Mouse (Mus musculus): ENCODE data around the gene 1300017J02Rik. TPM values are rescaled to one million over a fixed set of nuclear protein-coding genes. Genes with fewer than 3 reads are reported as not detected.

1300017J02Rik gene
- polyA plus RNA-seq, 1 experiment from 2014 or later: 1.3 TPM

GRCm38 (mm10) chr9:103229037-103229867 is 75.6 kb downstream of the 1300017J02Rik start:
- Histone ChIP-seq H3K4me3 (ENCODE audit: low read depth, low read length) (no peak overlapping the region), H3K4me2 (replicated peaks; ENCODE audit: low read depth) (no peak overlapping the region)
- DNase-seq (ENCODE audit: low spot score): no peak

DNA sequence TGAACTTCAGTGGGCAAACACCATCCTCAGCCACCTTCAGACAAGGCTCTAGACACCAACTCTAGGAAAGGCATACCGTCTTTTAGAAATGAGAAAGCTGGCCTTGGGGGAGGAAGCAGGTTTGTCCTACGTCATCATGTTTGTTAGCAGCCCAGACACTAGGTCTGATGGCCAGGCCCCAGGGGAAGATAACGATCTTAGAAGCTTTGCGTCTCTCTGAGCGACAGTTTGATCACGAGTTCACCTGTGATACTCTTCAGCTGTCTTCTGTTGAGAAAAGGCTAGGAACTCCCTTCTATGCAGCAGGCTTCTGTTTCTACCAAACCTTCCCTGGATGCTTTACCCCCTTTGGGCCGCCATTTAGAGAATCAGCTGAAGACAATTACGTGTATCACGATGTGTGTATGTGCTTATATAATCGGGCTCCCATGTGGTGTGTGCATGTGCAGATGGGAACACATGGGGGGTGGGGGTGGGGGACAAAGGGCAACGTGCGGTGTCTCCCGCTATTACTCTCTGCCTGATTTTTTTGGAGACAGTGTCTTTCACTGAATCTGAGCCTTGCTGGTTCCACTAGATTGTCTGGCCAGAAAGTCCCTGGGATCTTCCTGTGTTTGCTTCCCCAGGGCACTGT is 76.4 kb downstream of the 1300017J02Rik start:
- Histone ChIP-seq H3K4me3 (ENCODE audit: low read depth, low read length) (no peak overlapping the region), H3K9ac (ENCODE audit: low read length) (no peak overlapping the region), H3K4me1 (replicated peaks; ENCODE audit: control insufficient read depth, insufficient read depth) (no peaks in the 10 kb centered on the region), H3K27ac (replicated peaks) (no peak overlapping the region), H3K9me3 (ENCODE audit: control insufficient read depth, low read length) (no peaks in the 10 kb centered on the region), H3K36me3 (ENCODE audit: control insufficient read depth, insufficient read depth, low read length) (no peaks in the 10 kb centered on the region), H3K4me2 (replicated peaks; ENCODE audit: low read depth) (no peak overlapping the region), H3K27me3 (ENCODE audit: control insufficient read depth, insufficient read depth, low read length) (no peaks in the 10 kb centered on the region)
- DNase-seq (ENCODE audit: low spot score): no peak
- TF ChIP-seq EP300 (optimal IDR thresholded peaks at IDR 0.05) (no peak), CTCF (IDR thresholded peaks at IDR 0.05; ENCODE audit: low read depth) (no peak)
- ATAC-seq (ENCODE audit: low FRiP score, low TSS enrichment): no peak
- 73% methylated on average over 13 of the region's 13 CpGs for WGBS

More at GRCm38 (mm10) chr9:103229037-103229867, 75.6 kb downstream of the 1300017J02Rik start:
- Histone ChIP-seq H3K27me3 (ENCODE audit: control insufficient read depth, insufficient read depth, low read length) (no peaks in the 10 kb centered on the region), H3K27ac (replicated peaks) (no peak overlapping the region), H3K9ac (ENCODE audit: low read length) (no peak overlapping the region), H3K36me3 (ENCODE audit: control insufficient read depth, insufficient read depth, low read length) (no peaks in the 10 kb centered on the region), H3K9me3 (ENCODE audit: control insufficient read depth, low read length) (no peaks in the 10 kb centered on the region), H3K4me1 (replicated peaks; ENCODE audit: control insufficient read depth, insufficient read depth) (no peaks in the 10 kb centered on the region)
- no peak for TF ChIP-seq EP300 (optimal IDR thresholded peaks at IDR 0.05)
- TF ChIP-seq CTCF (IDR thresholded peaks at IDR 0.05; ENCODE audit: low read depth): no peak
- WGBS: 79% methylated on average over 15 of the region's 15 CpGs
- no peak for ATAC-seq (ENCODE audit: low FRiP score, low TSS enrichment)

- WGBS: 88% methylated on average over 16 of the region's 16 CpGs
- no peak overlapping the region for H3K9ac ChIP-seq (ENCODE audit: low read length)
- DNase-seq (ENCODE audit: low spot score): no peak
- H3K4me1 ChIP-seq (replicated peaks; ENCODE audit: control insufficient read depth, insufficient read depth): no peaks in the 10 kb centered on the region
- TF ChIP-seq EP300 (optimal IDR thresholded peaks at IDR 0.05) (no peak), CTCF (IDR thresholded peaks at IDR 0.05; ENCODE audit: low read depth) (no peak)
- no peak overlapping the region for H3K4me3 ChIP-seq (ENCODE audit: low read depth, low read length)
- no peak for ATAC-seq (ENCODE audit: low FRiP score, low TSS enrichment)
- no peak overlapping the region for H3K27ac ChIP-seq (replicated peaks)
- H3K27me3 ChIP-seq (ENCODE audit: control insufficient read depth, insufficient read depth, low read length): no peaks in the 10 kb centered on the region
- no peaks in the 10 kb centered on the region for H3K36me3 ChIP-seq (ENCODE audit: control insufficient read depth, insufficient read depth, low read length)
- H3K4me2 ChIP-seq (replicated peaks; ENCODE audit: low read depth): no peak overlapping the region
- no peaks in the 10 kb centered on the region for H3K9me3 ChIP-seq (ENCODE audit: control insufficient read depth, low read length)
Observed at GRCm38 (mm10) chr9:103227760-103228159, 77.1 kb downstream of the 1300017J02Rik start.

GRCm38 (mm10) chr9:103226806-103227205 is 78.1 kb downstream of the 1300017J02Rik start:
- Histone ChIP-seq H3K9ac (ENCODE audit: low read length) (no peak overlapping the region), H3K4me3 (ENCODE audit: low read depth, low read length) (no peak overlapping the region), H3K4me1 (replicated peaks; ENCODE audit: control insufficient read depth, insufficient read depth) (no peaks in the 10 kb centered on the region), H3K27me3 (ENCODE audit: control insufficient read depth, insufficient read depth, low read length) (no peaks in the 10 kb centered on the region), H3K27ac (replicated peaks) (no peak overlapping the region), H3K9me3 (ENCODE audit: control insufficient read depth, low read length) (no peaks in the 10 kb centered on the region), H3K36me3 (ENCODE audit: control insufficient read depth, insufficient read depth, low read length) (no peaks in the 10 kb centered on the region), H3K4me2 (replicated peaks; ENCODE audit: low read depth) (no peak overlapping the region)
- 83% methylated on average over 15 of the region's 15 CpGs for WGBS
- TF ChIP-seq CTCF (IDR thresholded peaks at IDR 0.05; ENCODE audit: low read depth): no peak
- TF ChIP-seq EP300 (optimal IDR thresholded peaks at IDR 0.05): no peak
- DNase-seq (ENCODE audit: low spot score) (no peak), ATAC-seq (ENCODE audit: low FRiP score, low TSS enrichment) (no peak)

- peak; percentile 77 for TF ChIP-seq CTCF (IDR thresholded peaks at IDR 0.05; ENCODE audit: low read depth)
- TF ChIP-seq EP300 (optimal IDR thresholded peaks at IDR 0.05): no peak
- Histone ChIP-seq H3K9ac (ENCODE audit: low read length) (no peak overlapping the region), H3K27ac (replicated peaks) (no peak overlapping the region), H3K36me3 (ENCODE audit: control insufficient read depth, insufficient read depth, low read length) (no peaks in the 10 kb centered on the region), H3K27me3 (ENCODE audit: control insufficient read depth, insufficient read depth, low read length) (no peaks in the 10 kb centered on the region), H3K4me1 (replicated peaks; ENCODE audit: control insufficient read depth, insufficient read depth) (no peaks in the 10 kb centered on the region), H3K4me3 (ENCODE audit: low read depth, low read length) (no peak overlapping the region), H3K9me3 (ENCODE audit: control insufficient read depth, low read length) (no peaks in the 10 kb centered on the region), H3K4me2 (replicated peaks; ENCODE audit: low read depth) (no peak overlapping the region)
- ATAC-seq (ENCODE audit: low FRiP score, low TSS enrichment) (no peak; the same call in 1 of the 2 replicates), DNase-seq (ENCODE audit: low spot score) (peak; percentile 40)
- 61% methylated on average over 3 of the region's 3 CpGs for WGBS
Observed at GRCm38 (mm10) chr9:103225464-103225863, 79.4 kb downstream of the 1300017J02Rik start.

DNA sequence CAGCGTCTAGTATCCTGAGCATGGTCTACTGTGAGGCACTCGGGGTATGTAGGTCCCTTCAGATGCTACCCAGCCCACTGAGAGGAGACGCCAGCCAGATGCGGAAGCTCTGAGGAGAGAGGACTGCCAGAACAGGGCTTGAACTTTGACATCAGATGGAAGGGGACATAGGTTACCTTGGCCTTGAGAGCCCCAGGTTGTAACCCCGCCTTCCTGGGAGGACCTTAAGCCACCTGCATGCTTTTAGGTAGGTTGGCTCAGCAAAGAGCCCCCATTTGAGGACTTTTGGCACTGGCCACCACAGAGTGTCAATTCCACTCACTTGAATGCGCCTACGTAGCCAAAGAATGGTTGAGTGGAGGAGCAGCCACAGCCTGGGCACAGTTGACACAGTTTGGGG is 80.2 kb downstream of the 1300017J02Rik start:
- H3K4me2 ChIP-seq (replicated peaks; ENCODE audit: low read depth): no peak overlapping the region
- TF ChIP-seq EP300 (optimal IDR thresholded peaks at IDR 0.05) (no peak), CTCF (IDR thresholded peaks at IDR 0.05; ENCODE audit: low read depth) (no peak)
- ATAC-seq (ENCODE audit: low FRiP score, low TSS enrichment) (no peak), DNase-seq (ENCODE audit: low spot score) (no peak)
- H3K27me3 ChIP-seq (ENCODE audit: control insufficient read depth, insufficient read depth, low read length): no peaks in the 10 kb centered on the region
- H3K27ac ChIP-seq (replicated peaks): no peak overlapping the region
- H3K9ac ChIP-seq (ENCODE audit: low read length): no peak overlapping the region
- 88% methylated on average over 7 of the region's 7 CpGs for WGBS
- H3K36me3 ChIP-seq (ENCODE audit: control insufficient read depth, insufficient read depth, low read length): no peaks in the 10 kb centered on the region
- no peaks in the 10 kb centered on the region for H3K4me1 ChIP-seq (replicated peaks; ENCODE audit: control insufficient read depth, insufficient read depth)
- H3K4me3 ChIP-seq (ENCODE audit: low read depth, low read length): no peak overlapping the region
- H3K9me3 ChIP-seq (ENCODE audit: control insufficient read depth, low read length): no peaks in the 10 kb centered on the region
